Mouse (Mus musculus) thymus, adult 2 months (tissue): ENCODE results near the gene Nup210l.

Experiments
- CTCF ChIP-seq: fragments of 200-500 bp; IDR thresholded peaks from 2 replicates; pipeline ENCODE4 v1.5.1; 2012; ENCODE audit warnings: mild to moderate bottlenecking, control low read depth, low read length, moderate library complexity, borderline replicate concordance; ENCODE audit not compliant: control insufficient read depth, poor library complexity, insufficient read depth; ENCODE audit errors: extremely low read depth
- POLR2A ChIP-seq: fragments of 200-500 bp; IDR thresholded peaks from 2 replicates; pipeline ENCODE4 v1.6.1; 2012; ENCODE audit warnings: mild to moderate bottlenecking, low read length, control low read depth, moderate library complexity; ENCODE audit not compliant: control insufficient read depth, poor library complexity, insufficient read depth; ENCODE audit errors: extremely low read depth

DNA sequence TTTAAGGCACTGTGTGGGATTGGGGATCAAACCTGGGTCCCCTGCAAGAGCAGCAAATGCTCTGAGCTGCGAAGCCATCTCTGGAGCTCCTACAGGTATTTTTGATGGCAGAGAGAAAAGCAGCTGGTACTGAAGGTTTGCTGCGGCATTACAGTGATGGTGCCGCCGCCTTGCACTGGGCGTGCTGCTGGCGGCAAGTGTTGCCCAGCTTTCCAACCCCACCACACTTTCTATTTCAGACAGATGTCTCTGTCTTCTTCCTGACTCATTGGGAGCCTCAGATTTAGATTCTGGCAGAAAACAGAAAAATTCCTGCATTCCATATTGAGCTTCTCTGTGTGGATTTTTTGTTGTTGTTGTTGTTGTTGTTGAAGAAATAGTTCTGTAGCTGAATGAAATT is 23.9 kb downstream of the Nup210l start:
- TF ChIP-seq CTCF (no peak), POLR2A (no peak)
